Comparison of ENCODE assay signal across 8 mouse cellular contexts in genomic region chr6:39242718-39243471, GRCm38 (mm10). TPM values are rescaled to one million over a fixed set of nuclear protein-coding genes. Genes with fewer than 3 reads are reported as not detected.
A peak's percentile ranks its signal among the peaks of the same experiment; 100 is the strongest.
DNase-seq lines count a peak whose midpoint lies in the region; ATAC-seq and TF ChIP-seq lines count a peak whose summit lies in the region.

No protein-coding gene starts in this region.

- H3K27ac ChIP-seq in CH12.LX (ENCODE audit: insufficient read depth, low read depth), result no peak overlapping the region

- no peak for TF ChIP-seq RAD21 in CH12.LX (IDR thresholded peaks at IDR 0.05; ENCODE audit: low read depth, low read length)

- no peak for TF ChIP-seq POLR2A in CH12.LX (IDR thresholded peaks at IDR 0.05; ENCODE audit: low read depth, low read length)

- no peaks in the 10 kb centered on the region for H3K36me3 ChIP-seq in CH12.LX (replicated peaks in 1 of 2; ENCODE audit: control insufficient read depth in 1 of 2, insufficient read depth in 1 of 2, low read length in 1 of 2)

- DNase-seq in CH12.LX (ENCODE audit: extremely low read depth), result no peak
- DNase-seq in forelimb bud, embryonic 11.5 days (ENCODE audit: low read depth, low spot score), result peak; percentile 92
- peak; percentile 92 for DNase-seq in heart, postnatal 4 days
- DNase-seq in layer of hippocampus, adult 11-12 months (ENCODE audit: low spot score), result peak; percentile 63
- DNase-seq in lung, postnatal 10 days, result peak; percentile 90
- DNase-seq in right cerebral cortex, postnatal 10 days (ENCODE audit: low spot score in 2 of 2), result peak; percentile 86 to 87
- DNase-seq in c-Kit-positive CD71-positive TER-119-positive erythroid progenitor cells, embryonic 14.5 days (ENCODE audit: low spot score), result no peak

- in situ Hi-C loops in CH12.LX (cut with MboI; ENCODE audit: low pct_ligation_motif_present, low pct_unique_long_range_greater_than_20kb, low sequenced_read_pairs), result no loop called here

- TF ChIP-seq CTCF in CH12.LX (conservative IDR thresholded peaks at IDR 0.05 in 1 of 2, IDR thresholded peaks at IDR 0.05 in 1 of 2; ENCODE audit: low read depth in 2 of 2, low read length in 2 of 2), result no peak

- no peak overlapping the region for H3K9ac ChIP-seq in CH12.LX (ENCODE audit: insufficient read depth, low read depth)

- TF ChIP-seq EP300 in CH12.LX (IDR thresholded peaks at IDR 0.05; ENCODE audit: low read length), result no peak

- no peak overlapping the region for H3K4me3 ChIP-seq in CH12.LX (replicated peaks in 1 of 3; ENCODE audit: low read depth in 2 of 3, low read length in 2 of 3, poor library complexity in 1 of 3)

- no peaks in the 10 kb centered on the region for H3K9me3 ChIP-seq in CH12.LX (replicated peaks; ENCODE audit: low read length)

- no peak overlapping the region for H3K4me2 ChIP-seq in CH12.LX (ENCODE audit: insufficient read depth, low read depth, poor library complexity, severe bottlenecking)

- H3K4me1 ChIP-seq in CH12.LX (ENCODE audit: control insufficient read depth in 1 of 2, insufficient read depth in 2 of 2), result peaks cover 22 to 66% of the 10 kb centered on the region in 2 experiments

- peak; percentile 88 for ATAC-seq in cerebellum, adult (ENCODE audit: insufficient number of reproducible peaks, low FRiP score, low TSS enrichment)

- H3K27me3 ChIP-seq in CH12.LX (replicated peaks), result no peaks in the 10 kb centered on the region

- dilution Hi-C loops in CH12.LX (cut with MboI; ENCODE audit: extremely low pct_ligation_motif_present, extremely low pct_unique_long_range_greater_than_20kb, low sequenced_read_pairs), result no loop called here

- no peaks in the 10 kb centered on the region for H3K79me2 ChIP-seq in CH12.LX (replicated peaks; ENCODE audit: control insufficient read depth, extremely low read depth, insufficient read depth, poor library complexity, severe bottlenecking)

TF ChIP-seq in CH12.LX, 34 proteins besides CTCF, POLR2A, EP300 and RAD21:
- no peak for TF ChIP-seq MXI1 (IDR thresholded peaks at IDR 0.05; ENCODE audit: low read depth, low read length)
- TF ChIP-seq MAFK (IDR thresholded peaks at IDR 0.05; ENCODE audit: insufficient replicate concordance, low read length), result peak; percentile 73; the same call in 1 of the 2 replicates

RNA-seq across cellular contexts. Expression of gene Kdm7a, which starts 36.3 kb away (rescaled TPM):
- total RNA-seq in CH12.LX (2012; rRNA removed) (1.0 and 1.7 TPM in 2 replicates), CH12.LX (2014; rRNA removed) (2.1 TPM in 2 replicates)
- polyA plus RNA-seq in CH12.LX (2012; ENCODE audit: insufficient read length, low read depth), result 1.6 TPM in 2 replicates
- total RNA-seq in heart, postnatal 4 days (2021), result 10 to 100 TPM; 12.3 to 12.5 TPM

Comparison
In these comparisons a context has a peak if more than half of its experiments do, and no peak if none do; other contexts are left out.
1. DNase-seq: peak in forelimb bud, embryonic 11.5 days (single experiment), heart, postnatal 4 days (single experiment), layer of hippocampus, adult 11-12 months (single experiment), lung, postnatal 10 days (single experiment) and right cerebral cortex, postnatal 10 days (2 of 2); none in CH12.LX (single experiment) and c-Kit-positive CD71-positive TER-119-positive erythroid progenitor cells, embryonic 14.5 days (single experiment).
2. RNA of gene Kdm7a, which starts 36.3 kb away (total RNA-seq): 12.3 to 12.5 TPM in heart, postnatal 4 days; 1.0 to 2.1 TPM in CH12.LX; every median in the first group is over 4 times any median in the second.